Mouse (Mus musculus) bone marrow, adult 2 months (tissue): Measurements from ENCODE around the gene Rae1. TPM values are rescaled to one million over a fixed set of nuclear protein-coding genes. Genes with fewer than 3 reads are reported as not detected.
A peak's percentile ranks its signal among the peaks of the same experiment; 100 is the strongest.

ENCODE experiments used
- H3K27ac ChIP-seq: fragments of 200-500 bp; 2 replicates; pipeline ENCODE4 v1.5.1; 2012; ENCODE audit warnings: low read depth, mild to moderate bottlenecking, control low read depth, inconsistent platforms, low read length; ENCODE audit not compliant: control insufficient read depth, poor library complexity, insufficient read depth
- H3K4me1 ChIP-seq: fragments of 200-500 bp; 2 replicates; pipeline ENCODE4 v1.6.1; 2011; ENCODE audit warnings: low read length; ENCODE audit not compliant: control insufficient read depth, insufficient read depth
- H3K4me3 ChIP-seq: fragments of 200-500 bp; replicated peaks from 2 replicates; pipeline ENCODE3; 2011; ENCODE audit warnings: mild to moderate bottlenecking, low read depth, low read length, control low read depth; ENCODE audit not compliant: control insufficient read depth
- CTCF ChIP-seq: fragments of 200-500 bp; IDR thresholded peaks from 2 replicates; pipeline ENCODE4 v1.5.1; 2011; ENCODE audit warnings: low read length, control low read depth; ENCODE audit not compliant: control insufficient read depth, insufficient read depth
- POLR2A ChIP-seq: fragments of 200-500 bp; IDR thresholded peaks from 2 replicates; pipeline ENCODE4 v1.6.1; 2011; ENCODE audit warnings: low read depth, mild to moderate bottlenecking, control low read depth, low read length, borderline replicate concordance; ENCODE audit not compliant: control insufficient read depth
- WGBS: fragments of 180-500 bp; shearing (Covaris S2); methylation state at CpG from one replicate; pipeline ENCODE4 v1.1.7; 2018; 5-methylcytosine and 5-hydroxymethylcytosine counted together
- polyA plus RNA-seq: library from polyadenylated mRNA; stranded (reverse); fragments of >200 nt; gene quantifications from 2 replicates; pipeline ENCODE4 v1.2.4, GENCODE M21; 2011; ENCODE audit warnings: low replicate concordance; ENCODE audit not compliant: missing spikeins, insufficient read depth, insufficient read length

Rae1 gene
- polyA plus RNA-seq, 1 experiment = 61.5 TPM

- Histone ChIP-seq H3K27ac (peak overlapping the region; percentile 28), H3K4me3 (peak overlapping the region; percentile 59), H3K4me1 (peaks cover 14% of the 10 kb centered on the region)
- WGBS = under 1% methylated on average over 29 of the region's 29 CpGs
- TF ChIP-seq CTCF = no peak
- TF ChIP-seq POLR2A = peak; percentile 30; the same call in 1 of the 2 replicates
Observed at GRCm38 (mm10) chr2:173019790-173020189, 19.9 kb downstream of the Rae1 start.

- WGBS = 56% methylated on average over 11 of the region's 11 CpGs
- Histone ChIP-seq H3K4me3 (peak within 1 kb of the TSS; percentile 59), H3K27ac (peak within 1 kb of the TSS; percentile 28), H3K4me1 (peaks cover 19% of the 10 kb centered on the region)
- TF ChIP-seq POLR2A = no peak
- TF ChIP-seq CTCF = no peak
Observed at GRCm38 (mm10) chr2:173020430-173020829, 20.5 kb downstream of the Rae1 start, which contains the start of gene Rbm38. Gene Rbm38 (plus strand): TSS chr2:173020498.

- Histone ChIP-seq H3K27ac (peak overlapping the region; percentile 90), H3K4me3 (peak overlapping the region; percentile 93), H3K4me1 (peaks cover 22% of the 10 kb centered on the region)
- WGBS = under 1% methylated on average over 54 of the region's 54 CpGs
- TF ChIP-seq POLR2A = peak; percentile 100
- TF ChIP-seq CTCF = no peak
Observed at GRCm38 (mm10) chr2:173021633-173022055, 21.7 kb downstream of the Rae1 start.

GRCm38 (mm10) chr2:173022056-173022681, 22.3 kb downstream of the Rae1 start:
- WGBS = under 1% methylated on average over 51 of the region's 51 CpGs
- TF ChIP-seq CTCF (peak; percentile 1; the same call in 1 of the 2 replicates), POLR2A (no peak)
- H3K4me3 ChIP-seq = peak overlapping the region; percentile 93
- peaks cover 23% of the 10 kb centered on the region for H3K4me1 ChIP-seq
- H3K27ac ChIP-seq = peak overlapping the region; percentile 90

- Histone ChIP-seq H3K27ac (peak overlapping the region; percentile 90), H3K4me3 (peak overlapping the region; percentile 93), H3K4me1 (peaks cover 29% of the 10 kb centered on the region)
- TF ChIP-seq POLR2A (no peak), CTCF (no peak)
- WGBS = 4% methylated on average over 10 of the region's 10 CpGs
Observed at GRCm38 (mm10) chr2:173022813-173023212, 22.9 kb downstream of the Rae1 start.

GRCm38 (mm10) chr2:173023371-173023851, 23.5 kb downstream of the Rae1 start:
- peak overlapping the region; percentile 90 for H3K27ac ChIP-seq
- WGBS = 7% methylated on average over 7 of the region's 7 CpGs
- TF ChIP-seq CTCF (no peak), POLR2A (no peak)

GRCm38 (mm10) chr2:173023966-173024365, 24.0 kb downstream of the Rae1 start:
- WGBS = 5% methylated on average over 4 of the region's 4 CpGs
- H3K27ac ChIP-seq = peak overlapping the region; percentile 90
- peaks cover 35% of the 10 kb centered on the region for H3K4me1 ChIP-seq
- TF ChIP-seq POLR2A (no peak), CTCF (no peak)
- H3K4me3 ChIP-seq = peak overlapping the region; percentile 93

More at GRCm38 (mm10) chr2:173023371-173023851, 23.5 kb downstream of the Rae1 start:
- Histone ChIP-seq H3K4me3 (peak overlapping the region; percentile 93), H3K4me1 (peaks cover 33% of the 10 kb centered on the region)

GRCm38 (mm10) chr2:173024392-173024791, 24.5 kb downstream of the Rae1 start:
- Histone ChIP-seq H3K27ac (peak overlapping the region; percentile 90; the same call in 1 of the 2 replicates), H3K4me1 (peaks cover 33% of the 10 kb centered on the region), H3K4me3 (peak overlapping the region; percentile 93)
- WGBS = 45% methylated on average over 8 of the region's 8 CpGs
- TF ChIP-seq POLR2A (no peak), CTCF (no peak)
